Mouse (Mus musculus) midbrain, embryonic 15.5 days (tissue): Measurements from ENCODE around the gene Fstl3. TPM values are rescaled to one million over a fixed set of nuclear protein-coding genes. Genes with fewer than 3 reads are reported as not detected.

Experiments
- ATAC-seq: fragments of 200-750 bp; cut with Nextera tagmentation; replicated peaks from 2 replicates; pipeline ENCODE4 v1.8.0; 2017; ENCODE audit warnings: moderate TSS enrichment
- H3K27ac ChIP-seq: fragments of 300-500 bp; sonication (generic); 2 replicates; pipeline ENCODE4 v1.5.1; 2015; ENCODE audit warnings: mild to moderate bottlenecking, inconsistent platforms
- H3K27me3 ChIP-seq: fragments of 300-500 bp; sonication (generic); replicated peaks from 2 replicates; pipeline ENCODE4 v1.6.1; 2015; ENCODE audit warnings: inconsistent platforms
- H3K36me3 ChIP-seq: fragments of 300-500 bp; sonication (generic); replicated peaks from 2 replicates; pipeline ENCODE4 v1.6.1; 2015; ENCODE audit warnings: inconsistent platforms
- H3K4me1 ChIP-seq: fragments of 300-500 bp; sonication (generic); 2 replicates; pipeline ENCODE4 v1.6.1; 2015; ENCODE audit warnings: inconsistent platforms
- H3K4me2 ChIP-seq: fragments of 300-500 bp; sonication (generic); 2 replicates; pipeline ENCODE4 v1.6.1; 2015; ENCODE audit warnings: inconsistent platforms, mild to moderate bottlenecking, moderate library complexity
- H3K4me3 ChIP-seq: fragments of 300-500 bp; sonication (generic); 2 replicates; pipeline ENCODE4 v1.5.1; 2015; ENCODE audit warnings: mild to moderate bottlenecking, inconsistent platforms
- H3K9ac ChIP-seq: fragments of 300-500 bp; sonication (generic); 2 replicates; pipeline ENCODE4 v1.6.1; 2015; ENCODE audit warnings: mild to moderate bottlenecking, inconsistent platforms
- H3K9me3 ChIP-seq: fragments of 300-500 bp; sonication (generic); 2 replicates; pipeline ENCODE4 v1.6.1; 2016; ENCODE audit warnings: inconsistent platforms
- WGBS: fragments of 180-500 bp; shearing (Covaris S2); methylation state at CpG from one replicate; pipeline ENCODE4 v1.1.7; 2015; ENCODE audit warnings: mixed read lengths; 5-methylcytosine and 5-hydroxymethylcytosine counted together
- polyA plus RNA-seq: library from polyadenylated mRNA; unstranded; fragments of >200 nt; fragmentation: Nextera tagmentation; extraction: Ambion mirVana; gene quantifications from 2 replicates; pipeline ENCODE4 v1.2.1, GENCODE M21; 2015

Gene Fstl3
- polyA plus RNA-seq, 1 experiment from 2014 or later: 2.0 TPM

GRCm38 (mm10) chr10:79780664-79781015 lies 3.6 kb downstream of the Fstl3 start:
- peaks cover 44% of the 10 kb centered on the region for H3K27me3 ChIP-seq

GRCm38 (mm10) chr10:79781139-79781538 lies 4.1 kb downstream of the Fstl3 start:
- no peak for ATAC-seq
- Histone ChIP-seq H3K4me1 (peaks cover 20% of the 10 kb centered on the region), H3K9ac (no peak overlapping the region), H3K9me3 (no peaks in the 10 kb centered on the region), H3K36me3 (no peaks in the 10 kb centered on the region), H3K4me2 (peak overlapping the region; percentile 63), H3K4me3 (peak overlapping the region; percentile 37), H3K27me3 (peaks cover 44% of the 10 kb centered on the region), H3K27ac (no peak overlapping the region)
- WGBS: 29% methylated on average over 21 of the region's 21 CpGs

More at GRCm38 (mm10) chr10:79780664-79781015, 3.6 kb downstream of the Fstl3 start:
- Histone ChIP-seq H3K4me1 (peaks cover 20% of the 10 kb centered on the region), H3K36me3 (no peaks in the 10 kb centered on the region), H3K4me2 (peak overlapping the region; percentile 63), H3K9me3 (no peaks in the 10 kb centered on the region), H3K27ac (peak overlapping the region; percentile 9), H3K9ac (peak overlapping the region; percentile 2; the same call in 1 of the 2 replicates), H3K4me3 (peak overlapping the region; percentile 37)
- under 1% methylated on average over 13 of the region's 13 CpGs for WGBS
- ATAC-seq: no peak; the same call in 1 of the 2 replicates

- Histone ChIP-seq H3K4me2 (no peak overlapping the region), H3K9ac (no peak overlapping the region), H3K4me1 (peaks cover 18% of the 10 kb centered on the region), H3K27me3 (peaks cover 38% of the 10 kb centered on the region), H3K36me3 (no peaks in the 10 kb centered on the region), H3K4me3 (no peak overlapping the region), H3K27ac (no peak overlapping the region), H3K9me3 (no peaks in the 10 kb centered on the region)
- ATAC-seq: no peak
- WGBS: 55% methylated on average over 5 of the region's 5 CpGs
Observed at GRCm38 (mm10) chr10:79781956-79782355, 4.9 kb downstream of the Fstl3 start.

- peaks cover 12% of the 10 kb centered on the region for H3K4me1 ChIP-seq
- no peak overlapping the region for H3K4me3 ChIP-seq
- no peak for ATAC-seq
- H3K9me3 ChIP-seq: no peaks in the 10 kb centered on the region
- no peak overlapping the region for H3K4me2 ChIP-seq
- H3K27me3 ChIP-seq: peaks cover 28% of the 10 kb centered on the region
- no peaks in the 10 kb centered on the region for H3K36me3 ChIP-seq
- H3K9ac ChIP-seq: no peak overlapping the region
- 66% methylated on average over 7 of the region's 7 CpGs for WGBS
- no peak overlapping the region for H3K27ac ChIP-seq
Observed at GRCm38 (mm10) chr10:79783050-79783449, 6.0 kb downstream of the Fstl3 start.

- Histone ChIP-seq H3K9me3 (no peaks in the 10 kb centered on the region), H3K36me3 (no peaks in the 10 kb centered on the region), H3K4me3 (no peak overlapping the region), H3K9ac (no peak overlapping the region), H3K4me2 (no peak overlapping the region), H3K27me3 (peaks cover 18% of the 10 kb centered on the region), H3K4me1 (peaks cover 10% of the 10 kb centered on the region), H3K27ac (no peak overlapping the region)
- WGBS: 37% methylated on average over 27 of the region's 27 CpGs
- no peak for ATAC-seq
Observed at GRCm38 (mm10) chr10:79783920-79784800, 7.1 kb downstream of the Fstl3 start.

GRCm38 (mm10) chr10:79788386-79789158 lies 11.5 kb downstream of the Fstl3 start:
- Histone ChIP-seq H3K9ac (no peak overlapping the region), H3K4me3 (no peak overlapping the region), H3K36me3 (no peaks in the 10 kb centered on the region), H3K27me3 (0 out of 2 replicates have a peak, but pooled peaks cover 2% of the 10 kb centered on the region), H3K4me2 (no peak overlapping the region), H3K27ac (no peak overlapping the region), H3K9me3 (no peaks in the 10 kb centered on the region), H3K4me1 (0 out of 2 replicates have a peak, but pooled peaks cover 4% of the 10 kb centered on the region)
- ATAC-seq: no peak; the same call in 1 of the 2 replicates
- 33% methylated on average over 7 of the region's 7 CpGs for WGBS

GRCm38 (mm10) chr10:79789581-79789980 lies 12.5 kb downstream of the Fstl3 start:
- Histone ChIP-seq H3K9ac (no peak overlapping the region), H3K27me3 (0 out of 2 replicates have a peak, but pooled peaks cover 2% of the 10 kb centered on the region), H3K4me1 (peaks cover 8% of the 10 kb centered on the region; the same call in 1 of the 2 replicates), H3K4me2 (no peak overlapping the region), H3K9me3 (no peaks in the 10 kb centered on the region), H3K27ac (no peak overlapping the region), H3K4me3 (no peak overlapping the region), H3K36me3 (no peaks in the 10 kb centered on the region)
- no peak for ATAC-seq
- 54% methylated on average over 2 of the region's 2 CpGs for WGBS

- no peak for ATAC-seq
- no peaks in the 10 kb centered on the region for H3K36me3 ChIP-seq
- 86% methylated on average over 4 of the region's 4 CpGs for WGBS
Observed at GRCm38 (mm10) chr10:79790861-79791260, 13.8 kb downstream of the Fstl3 start, which contains the start of gene Prss57. Prss57 (minus strand) TSS chr10:79790961.

GRCm38 (mm10) chr10:79792339-79793040 lies 15.4 kb downstream of the Fstl3 start:
- H3K36me3 ChIP-seq: no peaks in the 10 kb centered on the region
- WGBS: 82% methylated on average over 5 of the region's 5 CpGs
- H3K4me2 ChIP-seq: 0 out of 2 replicates have a peak overlapping the region, but pooled peaks have one; percentile 88
- no peaks in the 10 kb centered on the region for H3K9me3 ChIP-seq
- ATAC-seq: no peak
- no peak overlapping the region for H3K4me3 ChIP-seq
- H3K27ac ChIP-seq: no peak overlapping the region
- no peaks in the 10 kb centered on the region for H3K27me3 ChIP-seq
- H3K9ac ChIP-seq: no peak overlapping the region
- H3K4me1 ChIP-seq: peaks cover 35% of the 10 kb centered on the region

More at GRCm38 (mm10) chr10:79790861-79791260, 13.8 kb downstream of the Fstl3 start, which contains the start of gene Prss57:
- no peak within 1 kb of the TSS for H3K4me3 ChIP-seq
- H3K27me3 ChIP-seq: 0 out of 2 replicates have a peak, but pooled peaks cover 2% of the 10 kb centered on the region
- H3K9me3 ChIP-seq: no peaks in the 10 kb centered on the region
- H3K4me2 ChIP-seq: no peak within 1 kb of the TSS
- H3K27ac ChIP-seq: no peak within 1 kb of the TSS
- H3K4me1 ChIP-seq: peaks cover 20% of the 10 kb centered on the region
- H3K9ac ChIP-seq: no peak within 1 kb of the TSS

- H3K4me1 ChIP-seq: peaks cover 40% of the 10 kb centered on the region
- 7% methylated on average over 40 of the region's 51 CpGs for WGBS
Observed at GRCm38 (mm10) chr10:79793051-79793737, 16.1 kb downstream of the Fstl3 start, which contains the start of gene Palm. Palm (plus strand) TSS chr10:79793572.

More at GRCm38 (mm10) chr10:79793051-79793737, 16.1 kb downstream of the Fstl3 start, which contains the start of gene Palm:
- no peaks in the 10 kb centered on the region for H3K36me3 ChIP-seq
- H3K4me3 ChIP-seq: peak within 1 kb of the TSS; percentile 92
- peak; percentile 70 for ATAC-seq
- peak within 1 kb of the TSS; percentile 88 for H3K4me2 ChIP-seq
- peak within 1 kb of the TSS; percentile 92 for H3K27ac ChIP-seq
- H3K9ac ChIP-seq: peak within 1 kb of the TSS; percentile 94
- no peaks in the 10 kb centered on the region for H3K27me3 ChIP-seq
- H3K9me3 ChIP-seq: no peaks in the 10 kb centered on the region
